Mouse (Mus musculus): ENCODE results near the gene Nol9. TPM values are rescaled to one million over a fixed set of nuclear protein-coding genes. Genes with fewer than 3 reads are reported as not detected.
A peak's percentile ranks its signal among the peaks of the same experiment; 100 is the strongest.

The Nol9 gene
- polyA plus RNA-seq, 1 experiment from 2014 or later, result 45.2 TPM

DNA sequence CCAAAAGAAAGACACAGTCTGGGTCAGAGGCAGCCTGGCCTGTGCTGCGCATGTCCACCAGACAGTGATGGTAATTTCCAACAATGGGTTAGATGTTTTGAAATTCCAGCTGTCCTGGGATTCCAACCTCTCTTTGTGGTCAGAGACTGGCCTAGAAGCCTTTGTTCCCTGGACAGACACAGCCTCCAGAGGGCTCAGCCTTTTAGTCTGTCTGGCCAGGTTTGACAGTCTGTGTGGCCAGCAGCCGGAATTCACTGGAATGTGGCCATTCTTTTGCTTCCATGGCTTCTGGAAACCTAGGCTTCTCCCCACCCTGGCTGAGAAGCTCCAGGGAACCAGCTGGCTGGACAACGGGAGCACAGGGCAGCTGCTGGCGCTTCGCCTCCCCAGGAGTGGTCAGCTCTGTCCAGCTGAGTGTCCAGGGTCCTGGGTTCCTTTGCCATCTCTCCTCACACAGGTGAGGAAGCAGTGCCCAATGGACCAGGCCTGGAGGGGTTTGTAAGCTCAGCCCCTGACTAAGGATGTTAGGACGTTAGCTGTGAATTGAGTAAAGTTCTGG, 29.1 kb downstream of the Nol9 start:
- Histone ChIP-seq H3K36me3 (no peaks in the 10 kb centered on the region; the same call in 1 of the 2 replicates), H3K9ac (replicated peaks) (no peak overlapping the region), H3K27ac (no peak overlapping the region), H3K4me2 (no peak overlapping the region), H3K27me3 (no peaks in the 10 kb centered on the region), H3K9me3 (no peaks in the 10 kb centered on the region), H3K4me3 (replicated peaks) (no peak overlapping the region), H3K4me1 (replicated peaks) (peaks cover 18% of the 10 kb centered on the region)
- ATAC-seq (ENCODE audit: insufficient number of reproducible peaks, insufficient read depth, low FRiP score, low TSS enrichment, low read depth), result no peak
- WGBS, result 82% methylated on average over 6 of the region's 6 CpGs

DNA sequence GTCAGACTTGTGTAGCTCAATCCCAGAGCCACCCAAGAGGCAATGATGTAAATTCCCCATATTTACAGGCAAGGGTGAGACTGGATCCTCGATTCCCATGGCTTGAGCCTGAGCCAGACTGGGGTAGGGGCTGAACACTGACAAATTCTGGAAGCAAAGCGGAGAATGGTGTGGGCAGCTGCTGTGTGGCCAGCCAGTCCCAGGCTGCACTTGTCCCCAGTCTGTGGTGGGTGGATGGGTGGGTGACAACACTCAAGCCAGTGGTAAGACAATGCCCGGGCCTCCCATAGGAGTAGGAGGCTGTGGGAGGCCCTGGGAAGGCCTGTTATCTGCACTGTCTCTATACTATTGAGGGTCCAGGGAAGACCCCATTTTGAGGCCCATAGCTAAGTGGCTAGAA, 30.1 kb downstream of the Nol9 start:
- peaks cover 18% of the 10 kb centered on the region for H3K4me1 ChIP-seq (replicated peaks)
- no peak overlapping the region for H3K4me2 ChIP-seq
- H3K4me3 ChIP-seq (replicated peaks), result no peak overlapping the region
- H3K9me3 ChIP-seq, result no peaks in the 10 kb centered on the region
- no peak overlapping the region for H3K27ac ChIP-seq
- WGBS, result 74% methylated on average over 3 of the region's 3 CpGs
- no peaks in the 10 kb centered on the region for H3K36me3 ChIP-seq
- H3K27me3 ChIP-seq, result no peaks in the 10 kb centered on the region
- H3K9ac ChIP-seq (replicated peaks), result no peak overlapping the region
- ATAC-seq (ENCODE audit: insufficient number of reproducible peaks, insufficient read depth, low FRiP score, low TSS enrichment, low read depth), result no peak

DNA sequence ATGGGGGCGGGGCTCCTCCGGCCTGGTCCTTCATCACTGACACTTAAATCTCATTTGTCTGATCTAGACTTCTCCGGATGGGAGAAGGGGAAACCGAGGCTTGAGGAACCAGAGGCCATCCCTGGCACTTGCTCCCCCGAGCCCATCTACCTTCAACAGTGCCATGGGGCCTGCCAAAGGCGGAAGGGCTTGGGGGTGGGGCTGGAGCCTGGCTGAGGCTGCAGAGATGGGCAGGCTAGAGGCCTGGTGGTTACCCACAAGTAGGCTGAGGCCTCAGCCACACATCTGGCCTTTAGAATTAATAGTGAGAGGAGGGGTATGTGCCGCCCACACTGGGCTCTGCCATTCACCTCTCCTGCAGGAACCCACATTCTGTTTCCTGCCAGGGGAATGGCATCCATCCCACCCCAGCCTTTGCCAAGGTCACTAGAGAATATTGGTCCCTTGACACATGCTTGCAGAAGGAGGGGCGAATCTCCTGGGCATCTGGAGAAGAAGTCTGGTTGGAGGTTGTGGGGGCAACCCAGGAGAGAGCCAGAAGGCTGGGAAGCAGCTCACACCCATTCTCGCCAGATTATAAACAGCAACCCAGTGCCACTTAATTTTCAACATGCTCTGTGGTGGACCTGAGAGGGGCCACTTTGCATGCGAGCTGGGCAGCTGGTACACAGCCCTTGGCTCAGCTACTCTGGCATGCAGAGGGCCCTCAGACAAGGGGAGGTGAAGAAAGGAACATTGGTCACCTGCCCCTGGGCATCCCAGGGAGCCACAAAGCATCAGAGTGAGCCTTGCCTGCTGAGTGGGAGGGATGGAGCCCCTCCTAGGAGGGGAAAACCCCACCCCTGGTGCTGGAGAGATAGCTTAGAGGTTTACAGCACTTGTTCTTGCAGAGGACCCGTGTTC, 31.6 kb downstream of the Nol9 start:
- no peak for ATAC-seq (ENCODE audit: insufficient number of reproducible peaks, insufficient read depth, low FRiP score, low TSS enrichment, low read depth)
- H3K4me2 ChIP-seq, result no peak overlapping the region
- H3K4me3 ChIP-seq (replicated peaks), result no peak overlapping the region
- H3K9me3 ChIP-seq, result no peaks in the 10 kb centered on the region
- peaks cover 22% of the 10 kb centered on the region for H3K4me1 ChIP-seq (replicated peaks)
- H3K27ac ChIP-seq, result 0 out of 2 replicates have a peak overlapping the region, but pooled peaks have one; percentile 35
- no peaks in the 10 kb centered on the region for H3K36me3 ChIP-seq
- 73% methylated on average over 11 of the region's 11 CpGs for WGBS
- no peak overlapping the region for H3K9ac ChIP-seq (replicated peaks)
- H3K27me3 ChIP-seq, result no peaks in the 10 kb centered on the region

DNA sequence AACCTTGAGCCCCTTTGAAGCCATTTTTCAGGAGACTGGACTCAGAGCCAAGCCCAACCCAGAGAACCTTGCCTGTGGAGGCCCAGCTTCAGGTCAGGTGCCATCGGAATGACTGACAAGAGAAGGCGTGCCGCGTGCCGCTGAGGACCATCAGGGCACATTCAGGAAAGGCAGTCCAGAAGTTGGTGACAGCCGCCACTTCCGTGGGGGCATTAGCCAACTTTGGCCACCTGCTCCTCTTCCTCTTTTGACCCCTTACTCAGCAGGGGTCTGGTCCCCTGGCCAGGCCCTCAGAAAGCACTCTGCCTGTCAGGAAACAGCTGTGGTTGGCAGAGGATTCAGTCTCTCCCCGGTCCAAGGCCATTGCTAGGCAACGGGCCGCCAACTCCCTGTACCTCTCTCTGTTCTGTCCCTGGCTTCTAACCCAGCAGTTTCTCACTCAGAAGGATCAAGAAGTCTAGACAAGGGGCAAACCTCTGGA, 33.0 kb downstream of the Nol9 start, which contains the start of gene Plekhg5:
Gene Plekhg5 (plus strand): TSS at position 378 of the 481 bp plus-strand sequence.
- no peak within 1 kb of the TSS for H3K4me2 ChIP-seq
- H3K9ac ChIP-seq (replicated peaks), result no peak within 1 kb of the TSS; the same call in 1 of the 2 replicates
- WGBS, result 67% methylated on average over 10 of the region's 10 CpGs
- no peak within 1 kb of the TSS for H3K4me3 ChIP-seq (replicated peaks)
- 0 out of 2 replicates have a peak within 1 kb of the TSS, but pooled peaks have one; percentile 13 for H3K27ac ChIP-seq
- no peaks in the 10 kb centered on the region for H3K9me3 ChIP-seq
- H3K27me3 ChIP-seq, result no peaks in the 10 kb centered on the region
- no peaks in the 10 kb centered on the region for H3K36me3 ChIP-seq
- ATAC-seq (ENCODE audit: insufficient number of reproducible peaks, insufficient read depth, low FRiP score, low TSS enrichment, low read depth), result no peak
- peaks cover 24% of the 10 kb centered on the region for H3K4me1 ChIP-seq (replicated peaks)

DNA sequence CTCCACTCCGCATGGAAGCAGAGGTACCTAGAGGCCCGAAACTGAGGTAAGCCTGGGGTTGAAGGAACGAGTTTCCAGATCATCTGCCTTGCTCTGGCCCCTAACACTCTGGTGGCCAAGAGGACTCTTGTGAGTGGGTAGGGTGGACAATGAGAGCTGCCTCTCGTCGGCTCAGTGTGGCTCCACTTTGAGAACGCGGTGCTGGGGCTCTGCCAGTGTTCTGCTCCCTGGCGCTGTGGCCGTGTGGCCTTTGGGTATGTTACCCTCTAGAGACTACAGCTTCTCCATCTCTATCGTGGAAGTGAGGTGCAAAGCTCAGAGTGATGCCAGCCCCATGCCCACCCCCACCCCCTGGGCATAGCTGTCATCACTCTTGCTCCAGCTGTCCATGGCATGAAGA, 33.5 kb downstream of the Nol9 start:
- no peak overlapping the region for H3K4me2 ChIP-seq
- H3K9ac ChIP-seq (replicated peaks), result no peak overlapping the region; the same call in 1 of the 2 replicates
- no peak overlapping the region for H3K27ac ChIP-seq
- no peaks in the 10 kb centered on the region for H3K9me3 ChIP-seq
- WGBS, result 74% methylated on average over 10 of the region's 10 CpGs
- ATAC-seq (ENCODE audit: insufficient number of reproducible peaks, insufficient read depth, low FRiP score, low TSS enrichment, low read depth), result no peak
- H3K4me3 ChIP-seq (replicated peaks), result no peak overlapping the region
- H3K4me1 ChIP-seq (replicated peaks), result peaks cover 24% of the 10 kb centered on the region
- H3K27me3 ChIP-seq, result no peaks in the 10 kb centered on the region
- H3K36me3 ChIP-seq, result no peaks in the 10 kb centered on the region

DNA sequence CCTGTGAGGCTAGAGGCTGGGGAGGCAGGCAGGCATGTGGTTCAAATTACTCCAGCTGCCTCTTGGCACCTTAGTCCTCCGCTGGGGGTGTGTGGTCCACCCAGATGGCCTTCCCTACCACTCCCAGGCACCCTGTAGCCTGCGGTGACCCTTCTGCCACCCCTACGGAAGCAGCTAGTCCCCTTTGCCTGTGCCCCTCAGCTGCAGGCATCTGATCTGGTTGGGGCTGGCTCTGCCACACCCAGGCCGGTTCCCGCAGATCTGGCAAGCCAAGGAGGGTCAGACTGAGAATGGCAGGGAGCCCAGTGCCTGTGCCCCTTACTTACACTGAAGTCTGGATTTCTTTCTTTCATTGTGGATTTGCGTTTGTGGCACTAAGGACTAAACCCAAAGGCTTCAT, 34.6 kb downstream of the Nol9 start:
- no peaks in the 10 kb centered on the region for H3K9me3 ChIP-seq
- H3K4me1 ChIP-seq (replicated peaks), result peaks cover 24% of the 10 kb centered on the region
- WGBS, result 73% methylated on average over 6 of the region's 6 CpGs
- ATAC-seq (ENCODE audit: insufficient number of reproducible peaks, insufficient read depth, low FRiP score, low TSS enrichment, low read depth), result no peak
- H3K27ac ChIP-seq, result no peak overlapping the region
- no peaks in the 10 kb centered on the region for H3K27me3 ChIP-seq
- H3K4me2 ChIP-seq, result no peak overlapping the region
- no peaks in the 10 kb centered on the region for H3K36me3 ChIP-seq
- H3K4me3 ChIP-seq (replicated peaks), result no peak overlapping the region
- no peak overlapping the region for H3K9ac ChIP-seq (replicated peaks)

DNA sequence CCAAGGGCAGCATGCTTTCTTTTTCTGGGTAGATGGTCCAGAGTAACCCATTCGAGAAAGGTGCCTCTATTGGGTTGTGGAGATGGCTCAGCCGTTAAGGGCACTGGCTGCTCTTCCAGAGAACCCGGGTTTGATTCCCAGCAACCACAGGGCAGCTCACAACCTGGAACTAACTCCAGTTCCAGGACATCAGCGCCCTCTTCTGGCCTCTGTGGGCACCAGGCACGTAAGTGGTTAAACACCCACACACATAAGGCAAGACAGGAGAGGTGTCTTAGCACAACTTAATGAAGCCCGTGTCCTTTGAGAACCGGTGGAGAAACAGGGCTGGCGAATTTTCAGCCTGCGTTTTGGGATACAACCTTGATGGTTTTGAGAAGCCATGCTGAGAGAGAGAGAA, 35.4 kb downstream of the Nol9 start:
- peaks cover 24% of the 10 kb centered on the region for H3K4me1 ChIP-seq (replicated peaks)
- no peak overlapping the region for H3K4me2 ChIP-seq
- H3K27ac ChIP-seq, result no peak overlapping the region
- H3K9me3 ChIP-seq, result no peaks in the 10 kb centered on the region
- 81% methylated on average over 9 of the region's 9 CpGs for WGBS
- ATAC-seq (ENCODE audit: insufficient number of reproducible peaks, insufficient read depth, low FRiP score, low TSS enrichment, low read depth), result no peak
- H3K27me3 ChIP-seq, result no peaks in the 10 kb centered on the region
- H3K36me3 ChIP-seq, result no peaks in the 10 kb centered on the region
- H3K9ac ChIP-seq (replicated peaks), result no peak overlapping the region
- no peak overlapping the region for H3K4me3 ChIP-seq (replicated peaks)

DNA sequence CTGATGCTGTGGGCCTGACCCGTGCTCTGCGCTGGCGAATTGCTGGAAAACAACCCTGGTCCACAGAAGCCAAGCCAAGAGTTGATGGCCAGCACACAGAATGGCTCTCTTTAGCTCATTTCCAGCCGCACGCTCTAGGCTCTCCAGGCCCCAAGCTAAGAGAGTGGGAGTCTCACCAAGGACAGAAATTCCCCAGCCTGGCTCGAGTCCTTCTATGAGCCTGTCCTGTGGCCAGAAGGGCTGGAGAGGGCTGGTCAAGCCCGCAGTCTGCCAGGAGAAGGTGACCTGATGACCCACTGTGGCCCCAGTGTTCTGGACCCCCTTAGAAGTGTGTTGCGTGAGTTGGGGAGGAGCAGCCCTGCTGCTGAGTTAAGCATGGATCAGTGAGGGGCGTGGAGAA, 38.1 kb downstream of the Nol9 start:
- Histone ChIP-seq H3K4me2 (no peak overlapping the region), H3K36me3 (no peaks in the 10 kb centered on the region), H3K27ac (no peak overlapping the region), H3K9ac (replicated peaks) (no peak overlapping the region), H3K27me3 (no peaks in the 10 kb centered on the region), H3K4me1 (replicated peaks) (peaks cover 14% of the 10 kb centered on the region), H3K4me3 (replicated peaks) (no peak overlapping the region), H3K9me3 (no peaks in the 10 kb centered on the region)
- ATAC-seq (ENCODE audit: insufficient number of reproducible peaks, insufficient read depth, low FRiP score, low TSS enrichment, low read depth), result no peak
- WGBS, result 86% methylated on average over 9 of the region's 9 CpGs

DNA sequence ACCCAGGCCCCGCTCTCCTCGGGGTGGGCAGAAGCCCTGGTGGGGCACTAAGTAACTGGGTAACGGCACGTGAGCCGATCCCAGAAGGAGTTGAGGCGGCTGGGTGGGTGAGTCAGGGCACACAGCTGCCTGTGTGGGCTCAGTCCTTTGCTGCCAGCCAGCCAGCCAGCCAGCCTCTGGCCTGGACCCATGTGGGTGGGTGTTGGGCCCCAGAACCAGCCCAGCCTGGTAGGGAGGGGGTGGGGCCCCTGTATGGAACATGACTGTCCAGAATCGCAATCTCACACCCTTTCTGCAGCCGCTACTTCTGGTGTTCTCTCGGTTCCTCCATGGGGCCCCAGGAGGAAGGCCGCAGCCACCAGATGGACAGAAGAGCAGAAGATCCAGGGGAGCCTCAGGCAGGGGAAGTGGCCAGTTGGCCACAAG, 39.0 kb downstream of the Nol9 start:
- Histone ChIP-seq H3K36me3 (no peaks in the 10 kb centered on the region), H3K4me2 (no peak overlapping the region), H3K9me3 (no peaks in the 10 kb centered on the region), H3K9ac (replicated peaks) (no peak overlapping the region), H3K4me1 (replicated peaks) (peaks cover 6% of the 10 kb centered on the region), H3K27ac (no peak overlapping the region), H3K27me3 (0 out of 2 replicates have a peak, but pooled peaks cover 2% of the 10 kb centered on the region), H3K4me3 (replicated peaks) (no peak overlapping the region)
- 91% methylated on average over 10 of the region's 10 CpGs for WGBS
- ATAC-seq (ENCODE audit: insufficient number of reproducible peaks, insufficient read depth, low FRiP score, low TSS enrichment, low read depth), result no peak

DNA sequence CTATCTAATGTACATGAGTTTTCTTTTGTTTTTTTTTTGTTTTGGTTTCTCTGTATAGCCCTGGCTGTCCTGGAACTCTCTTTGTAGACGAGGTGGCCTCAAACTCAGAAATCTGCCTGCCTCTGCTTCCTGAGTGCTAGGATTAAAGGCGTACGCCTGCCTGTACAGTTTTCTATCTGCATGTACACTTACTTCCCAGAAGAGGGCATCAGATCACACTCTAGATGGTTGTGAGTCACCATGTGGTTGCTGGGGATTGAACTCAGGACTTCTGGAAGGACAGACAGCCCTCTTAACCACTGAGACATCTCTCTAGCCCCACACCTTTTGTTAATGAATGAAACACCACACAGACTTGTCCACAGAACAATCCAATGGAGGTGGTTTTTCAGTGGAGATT, 40.1 kb downstream of the Nol9 start:
- no peak overlapping the region for H3K4me3 ChIP-seq (replicated peaks)
- H3K36me3 ChIP-seq, result no peaks in the 10 kb centered on the region
- H3K27me3 ChIP-seq, result 0 out of 2 replicates have a peak, but pooled peaks cover 4% of the 10 kb centered on the region
- H3K4me1 ChIP-seq (replicated peaks), result peaks cover 6% of the 10 kb centered on the region; the same call in 1 of the 2 replicates
- no peaks in the 10 kb centered on the region for H3K9me3 ChIP-seq
- H3K27ac ChIP-seq, result no peak overlapping the region
- ATAC-seq (ENCODE audit: insufficient number of reproducible peaks, insufficient read depth, low FRiP score, low TSS enrichment, low read depth), result no peak
- no peak overlapping the region for H3K4me2 ChIP-seq
- 86% methylated on average over 3 of the region's 3 CpGs for WGBS
- H3K9ac ChIP-seq (replicated peaks), result no peak overlapping the region

DNA sequence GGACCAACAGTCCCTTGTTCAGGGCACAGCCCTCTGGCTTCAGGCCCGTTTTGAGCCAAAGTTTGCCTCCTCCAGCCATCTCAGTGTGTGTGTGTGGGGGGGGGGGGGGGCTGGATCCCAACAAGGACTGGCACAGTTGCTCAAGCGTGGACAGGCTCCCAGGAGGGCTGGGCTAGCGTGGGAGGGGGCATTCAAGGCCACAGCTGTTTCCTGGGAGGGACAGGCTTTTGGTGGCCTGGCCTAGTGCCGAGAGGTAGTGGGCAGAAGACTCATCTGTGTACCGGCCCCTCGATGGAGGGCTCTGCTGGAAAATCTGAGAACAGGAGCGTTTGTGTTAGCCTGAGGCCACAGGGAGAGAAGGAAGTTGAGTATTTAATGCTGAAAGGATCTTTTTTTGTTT, 40.8 kb downstream of the Nol9 start:
- no peak overlapping the region for H3K27ac ChIP-seq
- H3K9ac ChIP-seq (replicated peaks), result no peak overlapping the region
- H3K36me3 ChIP-seq, result no peaks in the 10 kb centered on the region
- H3K4me1 ChIP-seq (replicated peaks), result peaks cover 6% of the 10 kb centered on the region; the same call in 1 of the 2 replicates
- no peak overlapping the region for H3K4me3 ChIP-seq (replicated peaks)
- ATAC-seq (ENCODE audit: insufficient number of reproducible peaks, insufficient read depth, low FRiP score, low TSS enrichment, low read depth), result no peak
- 0 out of 2 replicates have a peak, but pooled peaks cover 4% of the 10 kb centered on the region for H3K27me3 ChIP-seq
- H3K9me3 ChIP-seq, result no peaks in the 10 kb centered on the region
- H3K4me2 ChIP-seq, result no peak overlapping the region
- WGBS, result 72% methylated on average over 7 of the region's 7 CpGs
